Mouse (Mus musculus) testis, adult 2 months (tissue): Measurements from ENCODE around the gene Serpinb9c. TPM values are rescaled to one million over a fixed set of nuclear protein-coding genes. Genes with fewer than 3 reads are reported as not detected.
"Not testable (repeated sequence)": the region's sequence is repeated elsewhere in the genome, so short reads cannot be mapped to it uniquely, and the experiment has no call there.

Experiments
- H3K27ac ChIP-seq: fragments of 200-500 bp; 2 replicates; pipeline ENCODE4 v1.5.1; 2012; ENCODE audit warnings: low read depth, low read length; ENCODE audit not compliant: control insufficient read depth, insufficient read depth
- H3K27me3 ChIP-seq: fragments of 200-500 bp; 2 replicates; pipeline ENCODE4 v1.6.1; 2012; ENCODE audit warnings: mild to moderate bottlenecking, low read length, moderate library complexity; ENCODE audit not compliant: control insufficient read depth, insufficient read depth
- H3K36me3 ChIP-seq: fragments of 200-500 bp; 2 replicates; pipeline ENCODE4 v1.6.1; 2012; ENCODE audit warnings: mild to moderate bottlenecking, low read length; ENCODE audit not compliant: control insufficient read depth, insufficient read depth
- H3K4me1 ChIP-seq: fragments of 200-500 bp; 2 replicates; pipeline ENCODE4 v1.6.1; 2012; ENCODE audit warnings: low read length; ENCODE audit not compliant: control insufficient read depth, insufficient read depth
- H3K4me3 ChIP-seq: fragments of 200-500 bp; 2 replicates; pipeline ENCODE4 v1.5.1; 2012; ENCODE audit warnings: low read depth, mild to moderate bottlenecking, low read length, moderate library complexity, mixed read lengths; ENCODE audit not compliant: control insufficient read depth
- CTCF ChIP-seq: fragments of 200-500 bp; IDR thresholded peaks from 2 replicates; pipeline ENCODE4 v1.5.1; 2012; ENCODE audit warnings: low read depth, mild to moderate bottlenecking, inconsistent platforms, low read length, moderate library complexity; ENCODE audit not compliant: control insufficient read depth, insufficient read depth, insufficient replicate concordance
- POLR2A ChIP-seq: fragments of 200-500 bp; IDR thresholded peaks from 2 replicates; pipeline ENCODE4 v1.6.1; 2012; ENCODE audit warnings: low read depth, mild to moderate bottlenecking, inconsistent platforms, low read length, moderate library complexity; ENCODE audit not compliant: control insufficient read depth
- polyA plus RNA-seq: library from polyadenylated mRNA; depleted of rRNA; stranded (reverse); fragments of >200 nt; gene quantifications from 2 replicates; pipeline ENCODE4 v1.2.3, GENCODE M21; 2012; rRNA removed

The Serpinb9c gene
- polyA plus RNA-seq, result 0.06 TPM in 1 of 2 replicates, not detected in the other

DNA sequence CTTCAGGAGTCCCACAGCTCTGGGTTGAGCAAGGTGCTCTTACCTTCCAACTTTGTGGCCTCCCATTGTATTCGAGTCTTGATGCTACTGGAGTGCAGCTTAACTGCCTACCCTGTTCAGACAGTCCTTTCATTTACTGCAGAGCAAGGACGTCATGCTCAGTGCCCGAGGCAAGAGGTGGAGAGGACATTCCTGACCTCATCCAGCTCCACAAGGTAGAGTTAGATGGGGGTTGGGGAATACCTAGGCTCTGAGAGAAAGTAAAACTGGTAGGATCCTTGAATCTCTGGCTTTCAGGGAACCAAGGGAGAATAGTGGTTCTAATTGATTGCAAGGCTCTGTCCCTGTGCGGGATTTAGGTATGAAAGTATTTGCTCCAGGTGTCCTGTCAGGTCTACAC, at the start of gene Serpinb9c:
Gene Serpinb9c (minus strand): TSS at position 101 of the 400 bp plus-strand sequence.
- H3K36me3 ChIP-seq, result no peaks in the 10 kb centered on the region
- no peak for TF ChIP-seq POLR2A
- no peak for TF ChIP-seq CTCF

DNA sequence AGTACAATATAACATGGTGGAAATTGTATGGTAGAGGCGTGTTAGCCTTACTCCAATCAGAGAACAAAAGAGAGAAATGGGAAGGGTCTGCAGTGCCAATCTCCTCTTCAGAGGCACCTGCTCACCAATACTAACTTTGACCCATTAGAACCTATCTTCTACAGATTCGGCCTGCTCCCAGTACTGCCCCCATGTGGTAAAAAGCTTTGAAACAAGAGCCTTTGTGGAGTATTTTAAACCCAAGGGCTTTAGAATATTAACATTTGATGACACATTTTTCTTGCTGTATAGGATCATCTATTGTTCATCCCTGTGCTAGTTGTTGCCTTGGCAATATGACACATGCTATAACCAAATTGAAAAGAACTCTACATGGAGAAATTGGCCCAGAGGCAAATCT, 40.2 kb upstream of the Serpinb9c start:
- no peak overlapping the region for H3K27ac ChIP-seq
- H3K4me3 ChIP-seq, result no peak overlapping the region
- H3K27me3 ChIP-seq, result no peaks in the 10 kb centered on the region
- TF ChIP-seq CTCF (no peak), POLR2A (no peak)
- peaks cover 6% of the 10 kb centered on the region; the same call in 1 of the 2 replicates for H3K4me1 ChIP-seq
- H3K36me3 ChIP-seq, result no peaks in the 10 kb centered on the region

More for the DNA sequence above, at the start of gene Serpinb9c:
- no peaks in the 10 kb centered on the region for H3K27me3 ChIP-seq
- no peaks in the 10 kb centered on the region for H3K4me1 ChIP-seq
- H3K27ac ChIP-seq, result no peak within 1 kb of the TSS
- H3K4me3 ChIP-seq, result no peak within 1 kb of the TSS

DNA sequence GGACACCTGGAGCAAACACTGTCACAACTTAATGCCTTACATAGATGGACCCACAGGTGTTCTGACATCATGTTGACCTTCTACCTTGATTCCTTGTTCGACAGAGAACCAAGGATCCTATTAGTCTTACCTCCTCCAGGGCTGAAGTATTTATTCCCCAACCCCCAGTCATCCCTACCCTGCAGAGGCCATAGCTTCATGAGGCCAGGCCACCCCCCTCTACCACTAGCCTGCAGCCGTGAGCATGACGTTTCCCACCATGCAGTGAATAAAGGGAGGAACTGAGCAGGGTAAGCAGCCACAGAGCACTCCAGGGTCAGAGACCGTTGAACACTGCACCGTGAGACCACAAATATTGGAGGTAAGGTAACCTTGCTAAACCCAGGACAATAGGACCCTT, 33.1 kb upstream of the Serpinb9c start, which contains the start of gene Serpinb9d:
Gene Serpinb9d (plus strand): TSS at position 301 of the 400 bp plus-strand sequence.
- no peak within 1 kb of the TSS for H3K27ac ChIP-seq
- H3K36me3 ChIP-seq, result no peaks in the 10 kb centered on the region
- H3K27me3 ChIP-seq, result no peaks in the 10 kb centered on the region
- H3K4me1 ChIP-seq, result no peaks in the 10 kb centered on the region
- no peak within 1 kb of the TSS for H3K4me3 ChIP-seq
- TF ChIP-seq CTCF, result no peak
- no peak for TF ChIP-seq POLR2A

DNA sequence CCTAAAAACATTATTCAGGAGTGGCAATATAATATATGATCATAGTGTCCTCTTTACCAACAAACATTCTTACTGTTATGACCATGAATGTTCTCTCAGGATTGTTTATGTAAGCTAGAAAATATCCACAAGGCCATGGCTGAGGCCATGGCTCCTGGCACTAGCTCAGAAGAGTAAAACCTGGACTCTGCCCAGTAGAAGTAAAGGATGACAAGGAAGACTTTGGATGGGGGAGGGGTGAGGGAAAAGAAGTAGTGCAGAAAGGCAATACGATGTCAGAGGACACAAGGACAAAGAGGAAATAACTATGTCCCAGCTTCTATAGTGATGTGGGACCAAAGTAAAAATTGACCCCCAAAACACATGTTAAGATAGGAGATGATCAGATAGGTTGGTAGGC, 30.9 kb upstream of the Serpinb9c start:
- H3K4me1 ChIP-seq, H3K4me3 ChIP-seq, H3K27ac ChIP-seq, H3K36me3 ChIP-seq, H3K27me3 ChIP-seq: not testable (repeated sequence)

DNA sequence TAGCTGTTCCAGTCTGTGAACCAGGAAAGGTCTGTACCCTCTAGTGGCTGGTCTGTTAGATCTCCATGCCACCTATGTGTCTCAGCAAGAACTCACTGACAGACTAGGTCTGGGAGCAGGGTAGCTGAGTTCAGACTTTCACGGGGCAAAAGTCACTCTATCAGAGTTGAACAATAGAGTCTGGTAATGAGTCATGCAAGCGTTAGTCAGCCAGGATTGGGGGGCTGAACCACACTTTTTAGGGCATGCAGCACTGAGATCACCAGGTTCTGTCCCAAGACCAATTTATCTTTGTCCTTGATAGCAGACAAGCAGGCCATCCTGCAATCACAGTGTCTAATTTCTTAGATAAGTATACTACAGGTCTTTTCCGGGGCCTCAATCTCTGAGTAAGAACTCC, 18.1 kb downstream of the Serpinb9c start:
- Histone ChIP-seq H3K4me3 (no peak overlapping the region), H3K4me1 (no peaks in the 10 kb centered on the region; the same call in 1 of the 2 replicates), H3K27me3 (no peaks in the 10 kb centered on the region), H3K36me3 (no peaks in the 10 kb centered on the region), H3K27ac (no peak overlapping the region)
- no peak for TF ChIP-seq POLR2A
- no peak for TF ChIP-seq CTCF

DNA sequence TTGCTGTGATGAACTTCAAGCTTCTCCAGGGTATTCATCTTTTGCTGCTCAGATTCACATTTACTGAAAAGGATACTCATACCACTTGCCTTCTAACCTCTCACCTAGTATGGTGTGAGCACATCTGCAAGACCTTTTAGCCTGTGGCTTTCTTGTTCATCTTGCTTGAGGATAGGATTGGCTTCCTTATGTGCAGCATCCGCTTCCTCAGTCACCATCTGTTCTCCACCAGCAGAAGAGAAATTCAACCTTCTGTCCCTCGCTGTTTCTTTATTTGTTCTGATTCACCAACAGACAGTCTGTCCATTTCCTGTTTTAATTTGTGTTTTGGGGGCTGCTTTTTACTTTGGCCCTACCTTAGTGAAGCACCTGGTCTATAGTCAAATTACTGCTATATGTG, 21.8 kb downstream of the Serpinb9c start:
- no peak overlapping the region for H3K4me3 ChIP-seq
- H3K4me1 ChIP-seq, result no peaks in the 10 kb centered on the region
- H3K27me3 ChIP-seq, result no peaks in the 10 kb centered on the region
- no peaks in the 10 kb centered on the region for H3K36me3 ChIP-seq
- TF ChIP-seq POLR2A (no peak), CTCF (no peak)
- no peak overlapping the region for H3K27ac ChIP-seq

DNA sequence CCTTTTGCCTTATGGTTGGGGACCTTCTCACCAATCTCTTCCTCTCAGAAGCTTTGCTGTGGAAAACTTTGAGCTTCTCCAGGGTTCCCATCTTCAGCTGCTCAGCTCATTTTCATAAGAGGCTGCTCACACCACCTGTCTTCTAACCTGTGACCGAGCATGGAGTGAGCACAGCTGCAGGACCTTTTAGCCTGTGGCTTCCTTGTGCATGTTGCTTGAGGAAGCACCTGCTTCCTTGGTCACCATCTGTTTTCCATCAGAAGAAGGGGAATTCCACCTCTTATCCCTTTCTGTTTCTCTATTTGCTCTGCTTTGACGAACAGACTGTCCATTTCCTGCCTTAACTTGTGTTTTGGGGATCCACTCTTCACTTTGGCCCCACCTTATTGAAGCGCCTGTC, 46.5 kb downstream of the Serpinb9c start:
- no peaks in the 10 kb centered on the region for H3K36me3 ChIP-seq
- H3K4me3 ChIP-seq, result no peak overlapping the region
- H3K4me1 ChIP-seq, result no peaks in the 10 kb centered on the region
- TF ChIP-seq POLR2A (no peak), CTCF (no peak)
- no peaks in the 10 kb centered on the region for H3K27me3 ChIP-seq
- no peak overlapping the region for H3K27ac ChIP-seq

DNA sequence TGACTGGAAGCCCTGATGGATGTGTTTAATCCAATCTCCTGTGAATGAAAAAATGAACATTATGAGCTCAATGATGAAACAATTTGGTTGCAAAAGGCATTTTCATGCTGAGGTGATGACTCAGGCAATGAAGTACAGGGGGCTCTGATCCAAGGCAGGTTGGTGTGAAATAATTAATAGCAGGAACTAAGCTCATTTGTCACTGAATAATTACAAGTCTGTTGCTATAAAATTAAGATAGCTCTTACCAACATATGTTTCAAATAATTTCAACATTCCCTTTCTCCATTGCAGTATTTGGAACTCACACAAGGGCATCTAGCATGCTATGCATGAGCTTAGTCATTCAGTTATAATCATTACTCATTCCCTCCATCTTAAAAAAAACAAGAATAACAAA, 53.9 kb downstream of the Serpinb9c start:
- H3K4me1 ChIP-seq, result no peaks in the 10 kb centered on the region
- H3K27ac ChIP-seq, result no peak overlapping the region
- no peaks in the 10 kb centered on the region for H3K27me3 ChIP-seq
- H3K4me3 ChIP-seq, result no peak overlapping the region
- TF ChIP-seq POLR2A (no peak), CTCF (no peak)
- no peaks in the 10 kb centered on the region for H3K36me3 ChIP-seq

Other genes starting within 250 kb of the Serpinb9c start
- 0.83 and 0.87 TPM in 2 replicates for gene Serpinb6b, start 194.5 kb downstream of the Serpinb9c start, polyA plus RNA-seq
- gene Serpinb9, start 156.5 kb downstream of the Serpinb9c start, polyA plus RNA-seq, result 2.1 and 2.4 TPM in 2 replicates
- gene Serpinb9b, start 132.3 kb downstream of the Serpinb9c start, polyA plus RNA-seq, result 0.17 and 0.29 TPM in 2 replicates
- 0.06 TPM in 1 of 2 replicates, not detected in the other for gene Serpinb1b, start 81.2 kb downstream of the Serpinb9c start, polyA plus RNA-seq
- 0.11 and 0.19 TPM in 2 replicates for gene Serpinb9d, start 33.2 kb upstream of the Serpinb9c start, polyA plus RNA-seq
- not detected in 2 replicates for gene Serpinb9e, start 89.9 kb upstream of the Serpinb9c start, polyA plus RNA-seq
- gene Serpinb9f, start 164.3 kb upstream of the Serpinb9c start, polyA plus RNA-seq, result not detected in 2 replicates
- 0.25 and 0.31 TPM in 2 replicates for gene Gm11397, start 236.0 kb upstream of the Serpinb9c start, polyA plus RNA-seq